Mouse (Mus musculus): ENCODE data around the gene Cox7a2l. TPM values are rescaled to one million over a fixed set of nuclear protein-coding genes. Genes with fewer than 3 reads are reported as not detected.

Gene Cox7a2l
- polyA plus RNA-seq, 1 experiment, result 53.9 TPM

GRCm38 (mm10) chr17:83542424-83542823 is 25.3 kb upstream of the Cox7a2l start:
- TF ChIP-seq POLR2A (IDR thresholded peaks at IDR 0.05; ENCODE audit: low read depth, low read length), result no peak
- no peak for TF ChIP-seq CTCF (IDR thresholded peaks at IDR 0.05; ENCODE audit: extremely low read depth, insufficient read length, insufficient replicate concordance, low read depth, low read length)
- Histone ChIP-seq H3K27ac (ENCODE audit: insufficient read depth, low read depth, low read length) (no peak overlapping the region), H3K36me3 (ENCODE audit: control insufficient read depth, insufficient read depth, low read length) (no peaks in the 10 kb centered on the region), H3K4me3 (ENCODE audit: low read depth, low read length) (no peak overlapping the region), H3K4me1 (ENCODE audit: control insufficient read depth, insufficient read depth, insufficient read length, low read length) (no peaks in the 10 kb centered on the region), H3K27me3 (ENCODE audit: control insufficient read depth, insufficient read depth, low read length) (0 out of 2 replicates have a peak, but pooled peaks cover 10% of the 10 kb centered on the region)
- 90% methylated on average over 2 of the region's 2 CpGs for WGBS

GRCm38 (mm10) chr17:83539262-83540037 is 22.3 kb upstream of the Cox7a2l start:
- WGBS, result 62% methylated on average over 12 of the region's 12 CpGs
- H3K36me3 ChIP-seq (ENCODE audit: control insufficient read depth, insufficient read depth, low read length), result no peaks in the 10 kb centered on the region

GRCm38 (mm10) chr17:83538694-83539093 is 21.6 kb upstream of the Cox7a2l start:
- no peak for TF ChIP-seq POLR2A (IDR thresholded peaks at IDR 0.05; ENCODE audit: low read depth, low read length)
- no peak for TF ChIP-seq CTCF (IDR thresholded peaks at IDR 0.05; ENCODE audit: extremely low read depth, insufficient read length, insufficient replicate concordance, low read depth, low read length)
- no peaks in the 10 kb centered on the region for H3K4me1 ChIP-seq (ENCODE audit: control insufficient read depth, insufficient read depth, insufficient read length, low read length)
- H3K27me3 ChIP-seq (ENCODE audit: control insufficient read depth, insufficient read depth, low read length), result no peaks in the 10 kb centered on the region
- H3K36me3 ChIP-seq (ENCODE audit: control insufficient read depth, insufficient read depth, low read length), result no peaks in the 10 kb centered on the region
- no peak overlapping the region for H3K27ac ChIP-seq (ENCODE audit: insufficient read depth, low read depth, low read length)
- no peak overlapping the region for H3K4me3 ChIP-seq (ENCODE audit: low read depth, low read length)
- 26% methylated on average over 1 of the region's 1 CpGs for WGBS

More at GRCm38 (mm10) chr17:83539262-83540037, 22.3 kb upstream of the Cox7a2l start:
- Histone ChIP-seq H3K27me3 (ENCODE audit: control insufficient read depth, insufficient read depth, low read length) (no peaks in the 10 kb centered on the region), H3K4me3 (ENCODE audit: low read depth, low read length) (no peak overlapping the region), H3K4me1 (ENCODE audit: control insufficient read depth, insufficient read depth, insufficient read length, low read length) (no peaks in the 10 kb centered on the region), H3K27ac (ENCODE audit: insufficient read depth, low read depth, low read length) (no peak overlapping the region)
- no peak for TF ChIP-seq CTCF (IDR thresholded peaks at IDR 0.05; ENCODE audit: extremely low read depth, insufficient read length, insufficient replicate concordance, low read depth, low read length)
- TF ChIP-seq POLR2A (IDR thresholded peaks at IDR 0.05; ENCODE audit: low read depth, low read length), result no peak

GRCm38 (mm10) chr17:83538141-83538540 is 21.0 kb upstream of the Cox7a2l start:
- TF ChIP-seq POLR2A (IDR thresholded peaks at IDR 0.05; ENCODE audit: low read depth, low read length), result no peak
- TF ChIP-seq CTCF (IDR thresholded peaks at IDR 0.05; ENCODE audit: extremely low read depth, insufficient read length, insufficient replicate concordance, low read depth, low read length), result no peak
- Histone ChIP-seq H3K4me3 (ENCODE audit: low read depth, low read length) (no peak overlapping the region), H3K27me3 (ENCODE audit: control insufficient read depth, insufficient read depth, low read length) (no peaks in the 10 kb centered on the region), H3K4me1 (ENCODE audit: control insufficient read depth, insufficient read depth, insufficient read length, low read length) (no peaks in the 10 kb centered on the region), H3K36me3 (ENCODE audit: control insufficient read depth, insufficient read depth, low read length) (no peaks in the 10 kb centered on the region), H3K27ac (ENCODE audit: insufficient read depth, low read depth, low read length) (no peak overlapping the region)
- 70% methylated on average over 9 of the region's 9 CpGs for WGBS

GRCm38 (mm10) chr17:83533150-83533549 is 16.0 kb upstream of the Cox7a2l start:
- TF ChIP-seq CTCF (IDR thresholded peaks at IDR 0.05; ENCODE audit: extremely low read depth, insufficient read length, insufficient replicate concordance, low read depth, low read length) (no peak), POLR2A (IDR thresholded peaks at IDR 0.05; ENCODE audit: low read depth, low read length) (no peak)
- Histone ChIP-seq H3K4me3 (ENCODE audit: low read depth, low read length) (no peak overlapping the region), H3K36me3 (ENCODE audit: control insufficient read depth, insufficient read depth, low read length) (no peaks in the 10 kb centered on the region), H3K4me1 (ENCODE audit: control insufficient read depth, insufficient read depth, insufficient read length, low read length) (no peaks in the 10 kb centered on the region; the same call in 1 of the 2 replicates), H3K27me3 (ENCODE audit: control insufficient read depth, insufficient read depth, low read length) (no peaks in the 10 kb centered on the region), H3K27ac (ENCODE audit: insufficient read depth, low read depth, low read length) (no peak overlapping the region)
- WGBS, result 32% methylated on average over 9 of the region's 9 CpGs

- Histone ChIP-seq H3K4me3 (ENCODE audit: low read depth, low read length) (peak overlapping the region; percentile 17), H3K4me1 (ENCODE audit: control insufficient read depth, insufficient read depth, insufficient read length, low read length) (peaks cover 7% of the 10 kb centered on the region; the same call in 1 of the 2 replicates), H3K27me3 (ENCODE audit: control insufficient read depth, insufficient read depth, low read length) (no peaks in the 10 kb centered on the region), H3K36me3 (ENCODE audit: control insufficient read depth, insufficient read depth, low read length) (no peaks in the 10 kb centered on the region), H3K27ac (ENCODE audit: insufficient read depth, low read depth, low read length) (peak overlapping the region; percentile 64)
- no peak; the same call in 1 of the 2 replicates for TF ChIP-seq POLR2A (IDR thresholded peaks at IDR 0.05; ENCODE audit: low read depth, low read length)
- no peak for TF ChIP-seq CTCF (IDR thresholded peaks at IDR 0.05; ENCODE audit: extremely low read depth, insufficient read length, insufficient replicate concordance, low read depth, low read length)
- WGBS, result 25% methylated on average over 17 of the region's 17 CpGs
These were observed 10.7 kb upstream of the Cox7a2l start for GRCm38 (mm10) chr17:83527651-83528381.
